In genomic region chr19:10403593-10404380, GRCm38 (mm10) we compare ENCODE assay signal across 16 mouse cellular contexts. TPM values are rescaled to one million over a fixed set of nuclear protein-coding genes. Genes with fewer than 3 reads are reported as not detected.
DNase-seq lines count a peak whose midpoint lies in the region; ATAC-seq and TF ChIP-seq lines count a peak whose summit lies in the region.
"Had no signal": no experiment of that assay in that cellular context is flagged by ENCODE, and none has a peak within 500 bp of the region (broad histone marks: within the 10 kb centered on the region; RNA-seq: fewer than 3 reads in every experiment).

No protein-coding gene starts in this region.

- no peak overlapping the region for H3K4me2 ChIP-seq in hindbrain, embryonic 11.5 days (replicated peaks; ENCODE audit: low read depth, low read length)
- H3K4me2 ChIP-seq in hindbrain, embryonic 14.5 days (replicated peaks): no peak overlapping the region
- no peak overlapping the region for H3K4me2 ChIP-seq in hindbrain, embryonic 15.5 days
- no peak overlapping the region for H3K4me2 ChIP-seq in midbrain, postnatal 0 days (ENCODE audit: low read depth, low read length, poor library complexity, severe bottlenecking)
- H3K4me2 ChIP-seq: embryonic facial prominence, embryonic 13.5 days; liver, embryonic 12.5 days had no signal

- WGBS in hindbrain, embryonic 11.5 days: 69% methylated on average over 10 of the region's 10 CpGs
- WGBS in hindbrain, embryonic 14.5 days: 49% methylated on average over 10 of the region's 10 CpGs
- 51% methylated on average over 10 of the region's 10 CpGs for WGBS in hindbrain, embryonic 15.5 days
- 50% methylated on average over 10 of the region's 10 CpGs for WGBS in midbrain, postnatal 0 days
- 76% methylated on average over 10 of the region's 10 CpGs for WGBS in lung, adult 2 months

- H3K4me3 ChIP-seq in hindbrain, embryonic 11.5 days (ENCODE audit: low read depth, low read length): no peak overlapping the region
- H3K4me3 ChIP-seq in hindbrain, embryonic 14.5 days (replicated peaks; ENCODE audit: low read length): no peak overlapping the region
- no peak overlapping the region for H3K4me3 ChIP-seq in cortical plate, adult 2 months (ENCODE audit: insufficient read depth, low read length)
- H3K4me3 ChIP-seq in hindbrain, embryonic 15.5 days: no peak overlapping the region
- no peak overlapping the region for H3K4me3 ChIP-seq in midbrain, postnatal 0 days (ENCODE audit: low read depth, low read length)
- no peak overlapping the region for H3K4me3 ChIP-seq in lung, adult 2 months (replicated peaks; ENCODE audit: extremely low read depth, low read depth, low read length)
- H3K4me3 ChIP-seq: embryonic facial prominence, embryonic 13.5 days; gastrocnemius, adult 2 months; liver, embryonic 12.5 days; myocyte had no signal

- H3K27me3 ChIP-seq in hindbrain, embryonic 11.5 days (ENCODE audit: control insufficient read depth, insufficient read depth, low read length): no peaks in the 10 kb centered on the region
- H3K27me3 ChIP-seq in hindbrain, embryonic 14.5 days (ENCODE audit: control insufficient read depth, insufficient read depth, low read length): no peaks in the 10 kb centered on the region
- no peaks in the 10 kb centered on the region for H3K27me3 ChIP-seq in hindbrain, embryonic 15.5 days
- no peaks in the 10 kb centered on the region for H3K27me3 ChIP-seq in midbrain, postnatal 0 days (ENCODE audit: insufficient read depth, low read length)
- H3K27me3 ChIP-seq: embryonic facial prominence, embryonic 13.5 days had no signal

- DNase-seq in hindbrain, embryonic 11.5 days (ENCODE audit: low spot score): no peak
- DNase-seq in hindbrain, embryonic 14.5 days (ENCODE audit: low spot score): no peak
- peak; percentile 19 for DNase-seq in midbrain, postnatal 0 days (ENCODE audit: low spot score)
- no peak for DNase-seq in lung, adult 2 months
- DNase-seq in right cerebral cortex, postnatal 36 days (ENCODE audit: low spot score in 2 of 2): no peak
- DNase-seq: heart, adult 11 months had no signal

- no peaks in the 10 kb centered on the region for H3K9me3 ChIP-seq in hindbrain, embryonic 11.5 days (ENCODE audit: control insufficient read depth, low read length)
- H3K9me3 ChIP-seq in hindbrain, embryonic 14.5 days (ENCODE audit: control insufficient read depth, low read length): no peaks in the 10 kb centered on the region
- H3K9me3 ChIP-seq in hindbrain, embryonic 15.5 days: no peaks in the 10 kb centered on the region
- no peaks in the 10 kb centered on the region for H3K9me3 ChIP-seq in midbrain, postnatal 0 days (ENCODE audit: low read length)
- H3K9me3 ChIP-seq: embryonic facial prominence, embryonic 13.5 days; liver, embryonic 12.5 days had no signal

- H3K27ac ChIP-seq in hindbrain, embryonic 11.5 days (ENCODE audit: low read depth, low read length): no peak overlapping the region
- no peak overlapping the region for H3K27ac ChIP-seq in hindbrain, embryonic 14.5 days
- peak overlapping the region; percentile 43 for H3K27ac ChIP-seq in cortical plate, adult 2 months (ENCODE audit: insufficient read depth, low read length)
- peak overlapping the region; percentile 49 for H3K27ac ChIP-seq in hindbrain, embryonic 15.5 days (replicated peaks)
- peak overlapping the region; percentile 14; the same call in 1 of the 2 replicates for H3K27ac ChIP-seq in midbrain, postnatal 0 days (ENCODE audit: low read depth, low read length)
- H3K27ac ChIP-seq: embryonic facial prominence, embryonic 13.5 days; gastrocnemius, adult 2 months; kidney, postnatal 0 days; liver, embryonic 12.5 days had no signal

- no peaks in the 10 kb centered on the region for H3K4me1 ChIP-seq in hindbrain, embryonic 11.5 days (replicated peaks; ENCODE audit: control insufficient read depth, insufficient read depth, low read length)
- H3K4me1 ChIP-seq in hindbrain, embryonic 14.5 days (replicated peaks; ENCODE audit: control insufficient read depth, insufficient read depth, low read length): no peaks in the 10 kb centered on the region; the same call in 1 of the 2 replicates
- H3K4me1 ChIP-seq in cortical plate, adult 2 months (ENCODE audit: control insufficient read depth, insufficient read depth, low read length): peaks cover 20% of the 10 kb centered on the region
- H3K4me1 ChIP-seq in hindbrain, embryonic 15.5 days (replicated peaks): peaks cover 22% of the 10 kb centered on the region
- no peaks in the 10 kb centered on the region for H3K4me1 ChIP-seq in midbrain, postnatal 0 days (ENCODE audit: insufficient read depth, low read length)
- H3K4me1 ChIP-seq in lung, adult 2 months (ENCODE audit: control insufficient read depth, insufficient read depth, low read length): no peaks in the 10 kb centered on the region
- H3K4me1 ChIP-seq: embryonic facial prominence, embryonic 13.5 days; liver, embryonic 12.5 days had no signal

- H3K36me3 ChIP-seq in hindbrain, embryonic 11.5 days (ENCODE audit: control insufficient read depth, insufficient read depth, low read length): no peaks in the 10 kb centered on the region
- H3K36me3 ChIP-seq in hindbrain, embryonic 14.5 days (replicated peaks; ENCODE audit: control insufficient read depth, insufficient read depth): no peaks in the 10 kb centered on the region
- no peaks in the 10 kb centered on the region for H3K36me3 ChIP-seq in hindbrain, embryonic 15.5 days
- no peaks in the 10 kb centered on the region; the same call in 1 of the 2 replicates for H3K36me3 ChIP-seq in midbrain, postnatal 0 days (ENCODE audit: insufficient read depth, low read length)
- H3K36me3 ChIP-seq: embryonic facial prominence, embryonic 13.5 days; liver, embryonic 12.5 days had no signal

- TF ChIP-seq CTCF in cortical plate, adult 2 months (IDR thresholded peaks at IDR 0.05; ENCODE audit: extremely low read depth, insufficient read depth, low read length): no peak
- no peak for TF ChIP-seq CTCF in midbrain, postnatal 0 days (IDR thresholded peaks at IDR 0.05)
- TF ChIP-seq CTCF in lung, adult 2 months (IDR thresholded peaks at IDR 0.05; ENCODE audit: insufficient read depth, low read length): no peak

- ATAC-seq in hindbrain, embryonic 11.5 days (ENCODE audit: low FRiP score): peak; percentile 63
- no peak for ATAC-seq in hindbrain, embryonic 14.5 days (ENCODE audit: low FRiP score)
- ATAC-seq in hindbrain, embryonic 15.5 days (ENCODE audit: low FRiP score, low read depth): no peak
- no peak for ATAC-seq in midbrain, postnatal 0 days (ENCODE audit: low FRiP score)
- ATAC-seq: CD4-positive, CD25-positive, alpha-beta regulatory T cell, adult 4 months; liver, embryonic 12.5 days had no signal

- TF ChIP-seq POLR2A in cortical plate, adult 2 months (IDR thresholded peaks at IDR 0.05; ENCODE audit: extremely low read depth, insufficient read depth, low read length): no peak
- TF ChIP-seq POLR2A in lung, adult 2 months (IDR thresholded peaks at IDR 0.05; ENCODE audit: borderline replicate concordance, extremely low read depth, low read depth, low read length): no peak

- no peak overlapping the region for H3K9ac ChIP-seq in hindbrain, embryonic 11.5 days (ENCODE audit: low read depth, low read length)
- no peak overlapping the region for H3K9ac ChIP-seq in hindbrain, embryonic 14.5 days
- H3K9ac ChIP-seq in hindbrain, embryonic 15.5 days: no peak overlapping the region
- no peak overlapping the region for H3K9ac ChIP-seq in midbrain, postnatal 0 days (replicated peaks; ENCODE audit: low read length, poor library complexity, severe bottlenecking)
- H3K9ac ChIP-seq: embryonic facial prominence, embryonic 13.5 days; liver, embryonic 12.5 days had no signal

RNA-seq across cellular contexts. Expression of gene Syt7, which starts 14.9 kb away (rescaled TPM):
- polyA plus RNA-seq in hindbrain, embryonic 11.5 days (2014; fragmentation: Nextera tagmentation; extraction: Ambion mirVana): 2.1 and 2.4 TPM in 2 replicates
- polyA plus RNA-seq in hindbrain, embryonic 14.5 days (2014; fragmentation: Nextera tagmentation; extraction: Ambion mirVana): 12.0 and 14.0 TPM in 2 replicates
- polyA plus RNA-seq in cortical plate, adult 2 months (2012; rRNA removed): 213 and 252 TPM in 2 replicates
- polyA plus RNA-seq in hindbrain, embryonic 15.5 days (2015; fragmentation: Nextera tagmentation; extraction: Ambion mirVana): 17.4 and 21.0 TPM in 2 replicates
- total RNA-seq in midbrain, postnatal 0 days (2014; rRNA removed): 138 and 140 TPM in 2 replicates
- polyA plus RNA-seq in midbrain, postnatal 0 days (2015; fragmentation: Nextera tagmentation; extraction: Ambion mirVana): 14.7 and 19.0 TPM in 2 replicates
- 10.9 and 11.7 TPM in 2 replicates for polyA plus RNA-seq in lung, adult 2 months (2012; rRNA removed)
- total RNA-seq: megakaryocyte progenitor cell, adult 5-6 weeks; MEL had no signal
- polyA plus RNA-seq: CD4-positive, CD25-positive, alpha-beta regulatory T cell, adult 4 months had no signal

RNA-seq across cellular contexts. Expression of gene Lrrc10b, which starts 53.5 kb away (rescaled TPM):
- polyA plus RNA-seq in hindbrain, embryonic 11.5 days (2014; fragmentation: Nextera tagmentation; extraction: Ambion mirVana): 0.59 and 0.69 TPM in 2 replicates
- polyA plus RNA-seq in hindbrain, embryonic 14.5 days (2014; fragmentation: Nextera tagmentation; extraction: Ambion mirVana): 1.5 and 1.6 TPM in 2 replicates
- 9.5 and 24.2 TPM in 2 replicates for polyA plus RNA-seq in cortical plate, adult 2 months (2012; rRNA removed)
- polyA plus RNA-seq in hindbrain, embryonic 15.5 days (2015; fragmentation: Nextera tagmentation; extraction: Ambion mirVana): 0.98 and 1.5 TPM in 2 replicates
- total RNA-seq in midbrain, postnatal 0 days (2014; rRNA removed): 6.2 and 8.7 TPM in 2 replicates
- polyA plus RNA-seq in midbrain, postnatal 0 days (2015; fragmentation: Nextera tagmentation; extraction: Ambion mirVana): 2.2 and 2.3 TPM in 2 replicates
- polyA plus RNA-seq in lung, adult 2 months (2012; rRNA removed): 20.6 and 25.6 TPM in 2 replicates
- total RNA-seq: megakaryocyte progenitor cell, adult 5-6 weeks; MEL had no signal
- polyA plus RNA-seq: CD4-positive, CD25-positive, alpha-beta regulatory T cell, adult 4 months had no signal

Comparison
In these comparisons a context has a peak if more than half of its experiments do, and no peak if none do; other contexts are left out.
1. H3K27ac ChIP-seq: peak in cortical plate, adult 2 months (single experiment), hindbrain, embryonic 15.5 days (single experiment) and midbrain, postnatal 0 days (single experiment); none in hindbrain, embryonic 11.5 days (single experiment) and hindbrain, embryonic 14.5 days (single experiment).